Mouse (Mus musculus) layer of hippocampus, postnatal 10 days (tissue): ENCODE measurements at regions not wholly inside any gene's neighbourhood (a gene's known extent, or its start where the extent isn't known, plus 50 kb on each side); places are given as distances from the start of the nearest gene placed in this dataset.

Experiments
- DNase-seq, 2 experiments: peaks; one replicate each; pipeline ENCODE4 v3.0.0; 2021; ENCODE audit warnings: low spot score in 2 of 2

DNA sequence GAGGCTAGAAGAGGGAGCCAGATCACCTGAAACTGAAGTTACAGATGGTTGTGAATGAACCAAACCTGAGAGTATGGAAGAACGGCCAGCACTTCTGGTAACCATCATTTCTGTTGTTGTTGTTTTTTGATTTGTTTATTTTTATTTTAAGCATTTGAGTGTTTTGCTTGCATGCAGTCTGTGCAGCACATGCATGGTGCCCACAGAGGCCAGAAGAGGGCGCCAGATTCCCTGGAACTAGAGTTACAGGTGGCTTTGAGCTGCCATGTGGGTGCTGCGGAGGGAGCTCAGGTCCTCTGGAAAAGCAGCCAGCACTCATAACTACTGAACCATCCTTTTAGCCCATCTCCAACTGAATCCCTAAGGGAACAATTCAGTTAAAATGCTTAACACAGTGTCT, 159.7 kb downstream of the Gpat3 start:
- DNase-seq, result no peak

DNA sequence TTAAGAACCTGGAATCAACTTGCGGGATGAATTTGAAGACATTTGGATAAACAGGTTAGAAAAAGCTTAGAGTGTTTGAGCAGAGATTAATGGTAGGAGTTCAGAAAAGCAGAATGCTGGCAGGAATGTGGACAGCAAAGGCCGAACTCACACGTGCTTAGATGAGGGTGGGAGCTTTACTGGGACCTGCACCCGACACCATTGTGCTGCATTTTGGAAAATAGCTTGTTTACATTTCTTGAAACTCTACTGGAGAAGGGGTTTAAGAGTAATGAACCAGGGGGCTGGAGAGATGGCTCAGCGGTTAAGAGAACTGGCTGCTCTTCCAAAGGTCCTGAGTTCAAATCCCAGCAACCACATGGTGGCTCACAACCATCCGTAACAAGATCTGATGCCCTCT, 154.9 kb downstream of the Gpat3 start:
- DNase-seq, result no peak

DNA sequence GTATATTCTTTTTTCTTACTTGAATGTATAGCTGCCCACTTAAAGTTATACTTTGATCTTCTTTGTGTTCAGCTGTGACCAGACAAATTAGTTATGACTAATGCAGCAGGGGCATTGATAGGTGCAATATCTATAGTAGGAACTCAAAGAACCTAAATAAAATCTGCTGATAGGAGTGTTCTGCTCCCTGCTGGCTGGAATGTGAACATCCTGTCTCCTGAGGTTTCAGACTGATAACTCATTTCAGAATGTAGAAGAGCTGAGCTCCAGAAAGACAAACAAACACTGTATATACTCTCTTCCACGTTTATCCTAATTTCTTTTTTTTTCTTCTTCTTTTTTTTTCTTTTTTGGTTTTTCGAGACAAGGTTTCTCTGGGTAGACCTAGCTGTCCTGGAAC, 146.9 kb downstream of the Gpat3 start:
- no peak for DNase-seq

DNA sequence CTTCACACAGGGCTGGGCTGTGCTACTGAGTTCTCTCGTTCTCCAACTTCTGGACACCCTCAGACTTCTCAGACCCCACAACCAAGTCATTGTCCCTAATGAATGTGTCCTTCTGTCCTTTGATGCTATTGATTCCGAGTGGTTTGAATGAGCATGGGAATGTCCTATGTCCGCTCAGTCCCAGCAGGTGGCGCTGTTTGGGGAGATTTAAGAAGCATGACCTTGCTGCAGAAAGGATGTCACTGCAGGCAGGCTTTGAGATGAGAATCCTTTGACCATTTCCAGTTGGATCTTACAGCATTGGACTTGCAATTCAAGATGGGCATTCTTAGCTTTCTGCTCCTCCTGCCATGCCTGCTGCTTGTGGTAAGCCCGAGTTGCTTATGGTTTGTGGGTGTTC, 146.1 kb downstream of the Gpat3 start:
- DNase-seq, result peak; percentile 42 to 51

DNA sequence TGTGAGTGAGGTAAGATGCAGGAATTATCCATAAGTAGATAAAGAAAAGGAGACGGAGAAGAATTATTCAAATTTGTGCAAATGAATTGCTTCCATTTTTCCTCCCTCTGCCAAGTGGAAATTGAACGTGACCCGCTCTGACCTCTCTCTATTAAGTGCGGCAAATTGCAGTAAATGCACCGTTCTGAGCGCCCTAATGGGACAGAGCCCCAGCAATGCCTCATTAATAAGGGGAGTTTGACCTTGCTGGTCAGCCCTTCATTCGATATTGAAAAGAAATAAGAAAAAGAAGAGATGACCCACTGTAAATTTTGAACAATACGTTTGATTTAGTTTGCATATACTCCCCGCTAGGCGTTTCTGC, 137.0 kb downstream of the Gpat3 start:
- DNase-seq, result no peak

DNA sequence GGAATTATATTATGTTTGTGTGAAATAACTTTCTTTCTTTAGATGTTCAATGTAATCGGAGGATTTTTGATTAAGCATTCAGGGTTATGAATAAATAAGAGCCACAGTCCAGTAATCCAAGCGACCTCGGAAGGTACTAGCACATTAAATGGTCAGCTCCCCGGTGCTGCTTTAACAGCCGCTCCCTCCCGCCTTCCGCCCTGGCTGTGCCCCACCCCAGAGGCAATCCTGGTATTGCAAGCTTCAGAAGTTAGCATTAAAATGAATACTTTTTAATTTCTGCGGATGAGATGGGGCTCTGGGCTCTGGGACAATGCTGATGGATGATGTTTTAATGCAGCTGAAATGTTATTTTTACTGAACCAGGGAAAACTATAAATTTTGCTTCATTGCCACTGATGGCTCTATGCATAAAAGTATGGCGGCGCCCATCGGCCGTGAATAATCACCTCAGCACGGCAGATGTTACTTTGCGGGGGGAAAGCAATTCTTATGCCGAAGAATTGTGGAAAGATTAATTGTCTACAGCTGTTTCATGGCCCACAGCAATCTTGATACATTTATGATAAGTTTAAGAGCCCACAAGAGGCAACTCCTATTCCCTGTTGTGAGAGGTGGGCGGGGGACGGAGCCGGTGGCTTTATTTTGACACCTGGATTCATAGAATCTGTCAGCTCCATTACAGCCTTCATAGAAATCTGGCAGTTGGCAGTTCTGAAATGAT, 136.5 kb downstream of the Gpat3 start:
- no peak for DNase-seq

DNA sequence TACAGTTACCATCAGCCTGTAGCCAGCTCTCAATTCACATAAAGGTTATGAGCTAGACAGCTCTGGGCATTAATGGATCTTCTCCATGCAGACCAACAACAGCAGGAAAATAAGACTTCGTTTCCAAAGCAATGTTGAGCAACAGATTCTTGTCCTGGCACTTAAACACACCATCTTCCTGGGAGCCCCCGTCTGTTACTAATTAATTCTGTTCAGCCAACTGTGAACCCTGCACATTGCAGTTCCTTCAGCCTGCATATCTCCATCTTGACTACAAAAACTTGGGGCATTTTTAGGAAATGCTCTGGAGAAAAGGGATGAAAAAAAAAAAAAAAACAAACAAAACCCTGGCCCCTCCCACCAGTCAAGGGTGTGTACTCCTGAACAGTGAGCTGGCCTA, 131.2 kb downstream of the Gpat3 start:
- no peak for DNase-seq

DNA sequence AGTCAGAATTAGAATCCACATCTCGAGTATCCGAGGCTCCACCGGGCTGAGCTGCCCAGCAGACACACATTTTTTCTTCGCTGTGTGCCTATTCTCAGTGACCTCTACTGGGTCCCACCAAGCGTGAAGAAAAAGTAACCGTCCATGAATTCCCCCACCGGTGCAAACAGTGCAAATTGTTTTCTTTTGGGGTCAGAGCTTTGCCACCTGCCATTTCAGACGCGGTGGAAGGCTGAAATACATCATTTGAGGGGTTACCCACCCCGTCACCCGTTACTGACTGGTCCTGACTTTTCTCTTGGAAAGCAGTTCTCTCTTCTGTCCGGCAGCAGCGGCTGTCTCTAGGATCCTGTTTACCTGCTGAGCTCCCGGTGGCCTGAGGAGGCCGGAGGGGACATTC, 105.7 kb downstream of the Gpat3 start:
- DNase-seq, result no peak
